Mouse (Mus musculus) midbrain, postnatal 0 days (tissue): ENCODE results near the gene Hoxa6. TPM values are rescaled to one million over a fixed set of nuclear protein-coding genes. Genes with fewer than 3 reads are reported as not detected.

Source experiments
- ATAC-seq: fragments of 200-750 bp; cut with Nextera tagmentation; 2 replicates; pipeline ENCODE4 v1.8.0; 2017; ENCODE audit warnings: moderate number of reproducible peaks, mild to moderate bottlenecking, moderate TSS enrichment, moderate library complexity; ENCODE audit not compliant: low FRiP score
- DNase-seq: peaks from one replicate; pipeline ENCODE4 v3.0.0-alpha.2; 2015; ENCODE audit warnings: low spot score
- H3K27ac ChIP-seq: fragments of 300-500 bp; sonication (generic); 2 replicates; pipeline ENCODE4 v1.5.1; 2014; ENCODE audit warnings: low read depth, mild to moderate bottlenecking, low read length, mixed read lengths
- H3K27me3 ChIP-seq: fragments of 300-500 bp; sonication (generic); 2 replicates; pipeline ENCODE4 v1.6.1; 2014; ENCODE audit warnings: low read length, control low read depth, mixed read lengths; ENCODE audit not compliant: insufficient read depth
- H3K36me3 ChIP-seq: fragments of 300-500 bp; sonication (generic); 2 replicates; pipeline ENCODE4 v1.6.1; 2014; ENCODE audit warnings: low read length, control low read depth, mixed read lengths; ENCODE audit not compliant: insufficient read depth
- H3K4me1 ChIP-seq: fragments of 300-500 bp; sonication (generic); 2 replicates; pipeline ENCODE4 v1.6.1; 2014; ENCODE audit warnings: mild to moderate bottlenecking, control low read depth, antibody characterized with exemption, low read length, mixed read lengths; ENCODE audit not compliant: insufficient read depth
- H3K4me2 ChIP-seq: fragments of 300-500 bp; sonication (generic); 2 replicates; pipeline ENCODE4 v1.6.1; 2014; ENCODE audit warnings: low read depth, mild to moderate bottlenecking, low read length, mixed read lengths; ENCODE audit not compliant: poor library complexity, severe bottlenecking
- H3K4me3 ChIP-seq: fragments of 300-500 bp; sonication (generic); 2 replicates; pipeline ENCODE4 v1.5.1; 2014; ENCODE audit warnings: low read depth, mild to moderate bottlenecking, low read length, moderate library complexity
- H3K9ac ChIP-seq: fragments of 300-500 bp; sonication (generic); replicated peaks from 2 replicates; pipeline ENCODE4 v1.6.1; 2014; ENCODE audit warnings: mild to moderate bottlenecking, low read length, moderate library complexity, mixed read lengths; ENCODE audit not compliant: poor library complexity, severe bottlenecking
- H3K9me3 ChIP-seq: fragments of 300-500 bp; sonication (generic); 2 replicates; pipeline ENCODE4 v1.6.1; 2016; ENCODE audit warnings: low read length, control low read depth
- CTCF ChIP-seq: IDR thresholded peaks from 2 replicates; pipeline ENCODE4 v1.5.1; 2016; ENCODE audit warnings: antibody characterized with exemption, mild to moderate bottlenecking
- WGBS: fragments of 180-500 bp; shearing (Covaris S2); extraction: QIAGEN DNeasy Blood & Tissue Kit; methylation state at CpG from one replicate; pipeline ENCODE4 v1.1.7; 2014; 5-methylcytosine and 5-hydroxymethylcytosine counted together
- polyA plus RNA-seq: library from polyadenylated mRNA; unstranded; fragments of >200 nt; fragmentation: Nextera tagmentation; extraction: Ambion mirVana; gene quantifications from 2 replicates; pipeline ENCODE4 v1.2.1, GENCODE M21; 2015
- total RNA-seq: library from RNA; depleted of rRNA; stranded (reverse); fragments of >200 nt; gene quantifications from 2 replicates; pipeline ENCODE4 v1.2.3, GENCODE M21; 2014

Gene Hoxa6
- total and polyA plus RNA-seq, 2 experiments from 2014 or later, result not detected

DNA sequence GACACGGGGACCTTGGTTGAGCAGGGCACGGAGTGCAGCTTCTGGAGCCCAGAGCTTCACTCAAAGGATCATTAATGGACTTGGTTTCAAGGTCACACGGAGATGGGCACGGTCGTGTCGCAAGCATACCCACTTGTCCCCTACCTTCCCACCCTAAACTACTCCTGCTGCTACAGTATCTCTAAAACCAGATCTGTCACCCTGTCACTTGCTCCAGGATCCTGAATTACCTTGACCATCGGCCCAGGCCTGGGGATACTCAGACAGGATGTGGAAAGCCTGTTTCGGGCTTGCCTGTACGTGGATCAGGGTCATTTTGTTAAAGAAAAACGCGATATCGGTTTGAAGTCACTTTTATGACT lies 1.1 kb upstream of the Hoxa6 start:
- WGBS, result 8% methylated on average over 12 of the region's 12 CpGs

DNA sequence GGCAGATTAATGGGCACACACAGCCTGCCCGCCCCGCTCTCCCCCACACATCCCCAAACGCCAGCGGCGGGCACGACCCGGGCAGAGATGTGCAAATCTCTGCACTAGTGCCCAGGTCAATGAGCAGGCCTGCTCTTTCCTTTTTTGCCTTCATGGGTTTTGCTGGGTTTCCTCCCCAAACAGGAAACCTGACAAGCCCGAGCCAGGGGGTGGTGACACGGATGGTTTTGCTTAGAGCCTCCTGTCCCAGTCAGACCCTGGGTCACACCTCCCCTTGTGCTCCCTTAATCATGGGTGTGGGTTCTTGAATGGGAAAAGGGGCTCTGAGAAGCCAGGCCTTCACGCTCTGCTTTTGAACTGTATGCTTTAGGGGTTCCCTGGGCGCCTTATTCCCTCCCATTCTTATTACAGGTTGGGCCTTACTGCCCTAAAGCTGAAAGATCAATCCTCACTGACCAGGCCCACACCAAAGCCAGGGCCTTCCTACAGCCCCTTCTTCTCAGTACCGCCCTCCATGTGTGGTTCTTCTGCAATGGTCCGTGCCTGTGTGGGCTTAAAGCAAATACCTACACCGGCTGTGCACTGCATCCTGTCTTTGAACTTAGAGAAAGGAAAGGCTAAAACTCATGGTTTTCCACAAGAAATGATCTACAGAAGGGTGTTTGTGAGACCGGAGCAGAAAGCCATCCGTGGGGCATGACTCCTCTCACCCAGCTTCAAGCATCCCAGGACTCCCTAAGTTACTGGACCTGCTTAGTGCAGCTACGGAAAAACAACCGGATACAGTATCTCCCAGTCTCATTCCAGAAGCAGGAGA lies 554 bp upstream of the Hoxa6 start:
- no peak for TF ChIP-seq CTCF
- peaks cover 96% of the 10 kb centered on the region for H3K27me3 ChIP-seq
- H3K4me2 ChIP-seq, result no peak overlapping the region
- H3K27ac ChIP-seq, result no peak overlapping the region
- 3% methylated on average over 18 of the region's 18 CpGs for WGBS
- no peaks in the 10 kb centered on the region for H3K9me3 ChIP-seq
- ATAC-seq (no peak), DNase-seq (no peak)
- H3K4me3 ChIP-seq, result no peak overlapping the region
- H3K9ac ChIP-seq, result no peak overlapping the region
- no peaks in the 10 kb centered on the region for H3K36me3 ChIP-seq
- H3K4me1 ChIP-seq, result no peaks in the 10 kb centered on the region

More for the DNA sequence above, 1.1 kb upstream of the Hoxa6 start:
- Histone ChIP-seq H3K4me2 (no peak overlapping the region), H3K9me3 (no peaks in the 10 kb centered on the region), H3K4me1 (no peaks in the 10 kb centered on the region), H3K9ac (no peak overlapping the region), H3K36me3 (no peaks in the 10 kb centered on the region), H3K27ac (no peak overlapping the region), H3K4me3 (no peak overlapping the region), H3K27me3 (peaks cover 96% of the 10 kb centered on the region)
- DNase-seq, result no peak
- TF ChIP-seq CTCF, result no peak
- ATAC-seq, result no peak

DNA sequence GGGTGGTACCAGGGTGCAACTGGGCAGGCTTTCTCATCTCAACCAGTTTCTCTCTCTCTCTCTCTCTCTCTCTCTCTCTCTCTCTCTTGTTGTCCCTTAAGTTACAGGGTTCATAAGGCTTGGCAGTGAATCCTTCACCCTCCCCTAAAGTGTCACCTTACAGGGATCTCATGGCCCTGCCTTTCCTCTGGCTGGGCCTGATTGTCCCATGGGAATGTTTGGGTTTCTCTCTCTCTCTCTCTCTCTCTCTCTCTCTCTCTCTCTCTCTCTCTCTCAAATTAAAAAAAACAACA lies 892 bp downstream of the Hoxa6 start:
- no peak overlapping the region for H3K4me2 ChIP-seq
- H3K27me3 ChIP-seq, result peaks cover 96% of the 10 kb centered on the region
- no peaks in the 10 kb centered on the region for H3K4me1 ChIP-seq
- H3K9me3 ChIP-seq, result no peaks in the 10 kb centered on the region
- H3K27ac ChIP-seq, result no peak overlapping the region
- ATAC-seq, result no peak
- no peaks in the 10 kb centered on the region for H3K36me3 ChIP-seq
- no peak for DNase-seq
- no peak overlapping the region for H3K9ac ChIP-seq
- H3K4me3 ChIP-seq, result no peak overlapping the region
- no peak for TF ChIP-seq CTCF

DNA sequence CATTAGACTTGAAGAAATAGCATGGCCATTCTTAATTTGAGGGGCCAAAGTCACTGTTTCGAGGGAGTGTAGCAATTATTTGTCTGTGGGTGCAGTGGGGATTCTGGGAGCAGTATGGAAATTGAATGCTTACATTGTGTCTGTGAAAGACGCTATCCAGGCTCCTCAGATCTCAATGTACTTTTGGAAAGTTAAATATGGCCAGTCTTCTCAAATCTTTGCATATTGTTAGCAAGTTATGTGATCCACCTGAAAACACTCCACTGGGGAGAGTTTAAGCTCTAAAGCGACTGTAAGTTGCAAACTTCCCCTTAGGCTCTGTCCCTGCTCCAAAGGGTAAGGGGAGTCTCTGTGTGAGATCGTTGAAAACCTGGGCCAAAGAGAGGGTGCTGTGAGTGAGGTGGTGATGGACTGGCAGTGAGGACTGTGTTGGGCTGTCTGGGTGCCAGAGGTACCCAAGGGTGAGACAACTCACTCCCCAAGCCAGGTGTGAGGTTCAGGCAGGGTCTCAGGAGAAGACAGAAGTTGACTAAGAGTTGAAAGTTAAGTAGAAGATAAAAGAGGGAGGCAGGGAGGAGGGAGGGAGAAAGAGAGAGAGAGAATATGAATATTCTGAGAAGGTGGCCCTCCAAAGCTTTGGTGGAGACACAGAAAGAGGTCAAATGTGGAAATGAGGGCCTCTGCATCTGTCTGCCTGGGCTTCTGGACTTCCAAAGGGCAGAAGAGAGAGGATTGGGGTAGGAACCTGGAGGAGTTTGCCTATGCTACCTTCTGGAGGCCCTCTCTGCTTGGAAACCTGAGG lies 1.4 kb downstream of the Hoxa6 start:
- TF ChIP-seq CTCF, result no peak
- Histone ChIP-seq H3K36me3 (no peaks in the 10 kb centered on the region), H3K27ac (no peak overlapping the region), H3K4me1 (no peaks in the 10 kb centered on the region), H3K27me3 (peaks cover 97% of the 10 kb centered on the region), H3K4me2 (no peak overlapping the region), H3K4me3 (no peak overlapping the region), H3K9ac (no peak overlapping the region), H3K9me3 (no peaks in the 10 kb centered on the region)
- no peak for ATAC-seq
- WGBS, result 6% methylated on average over 4 of the region's 4 CpGs
- no peak for DNase-seq

DNA sequence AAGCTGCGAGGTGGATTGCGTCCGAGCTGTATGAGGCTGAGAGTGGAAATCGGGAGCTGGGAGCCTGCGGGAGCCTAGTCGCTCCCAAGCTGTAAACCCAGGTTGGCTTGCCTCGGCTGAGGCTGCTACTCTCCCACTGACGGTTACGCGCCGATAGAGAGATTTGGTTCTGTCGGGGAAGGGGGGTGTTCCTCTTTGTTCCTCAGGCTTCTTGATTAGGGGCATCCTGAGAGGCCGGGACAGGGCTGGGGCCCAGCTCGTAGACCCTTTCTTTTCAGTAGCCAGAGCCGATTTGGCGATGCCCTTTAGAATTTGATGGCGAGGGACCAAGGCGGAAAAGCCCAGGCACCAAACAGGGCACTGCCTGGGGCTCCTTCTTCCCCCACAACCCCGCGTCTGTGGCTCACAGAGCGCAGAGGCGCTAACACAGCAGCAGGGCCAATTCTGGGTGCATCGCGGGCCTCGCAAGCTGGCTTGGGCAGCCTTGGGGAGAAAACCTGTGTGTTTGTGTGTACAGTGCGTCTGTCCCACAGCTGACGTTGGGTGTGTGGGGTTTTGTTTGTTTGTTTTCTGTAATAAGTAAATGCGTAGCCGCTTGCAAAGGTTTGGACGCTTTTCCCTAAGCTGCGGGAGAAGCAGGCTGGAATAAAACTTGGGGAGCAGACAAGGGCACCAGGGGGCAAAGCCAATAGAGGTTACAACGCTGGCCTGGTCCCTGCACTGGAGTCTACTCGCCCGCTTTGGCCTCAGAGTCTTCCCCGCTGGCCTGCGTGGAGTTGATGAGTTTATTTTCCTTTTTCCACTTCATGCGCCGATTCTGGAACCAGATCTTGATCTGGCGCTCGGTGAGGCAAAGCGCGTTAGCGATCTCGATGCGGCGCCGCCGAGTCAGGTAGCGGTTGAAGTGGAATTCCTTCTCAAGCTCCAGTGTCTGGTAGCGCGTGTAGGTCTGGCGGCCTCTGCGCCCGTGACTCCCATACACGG lies 2.6 kb downstream of the Hoxa6 start:
- ATAC-seq (no peak), DNase-seq (no peak)
- no peaks in the 10 kb centered on the region for H3K4me1 ChIP-seq
- no peak overlapping the region for H3K4me2 ChIP-seq
- 1% methylated on average over 55 of the region's 55 CpGs for WGBS
- H3K27ac ChIP-seq, result no peak overlapping the region
- H3K36me3 ChIP-seq, result no peaks in the 10 kb centered on the region
- peaks cover 97% of the 10 kb centered on the region for H3K27me3 ChIP-seq
- no peak for TF ChIP-seq CTCF
- no peaks in the 10 kb centered on the region for H3K9me3 ChIP-seq
- no peak overlapping the region for H3K4me3 ChIP-seq
- no peak overlapping the region for H3K9ac ChIP-seq
